Mouse (Mus musculus) bone marrow, adult 2 months (tissue): Measurements from ENCODE around the gene Tenm4.

Experiments used
- CTCF ChIP-seq: fragments of 200-500 bp; IDR thresholded peaks from 2 replicates; pipeline ENCODE4 v1.5.1; 2011; ENCODE audit warnings: low read length, control low read depth; ENCODE audit not compliant: control insufficient read depth, insufficient read depth
- POLR2A ChIP-seq: fragments of 200-500 bp; IDR thresholded peaks from 2 replicates; pipeline ENCODE4 v1.6.1; 2011; ENCODE audit warnings: low read depth, mild to moderate bottlenecking, control low read depth, low read length, borderline replicate concordance; ENCODE audit not compliant: control insufficient read depth

GRCm38 (mm10) chr7:96871031-96871430 is 700.0 kb downstream of the Tenm4 start:
- TF ChIP-seq CTCF = no peak
- TF ChIP-seq POLR2A = no peak
